Mouse (Mus musculus): Measurements from ENCODE around the gene 1700017B05Rik. TPM values are rescaled to one million over a fixed set of nuclear protein-coding genes. Genes with fewer than 3 reads are reported as not detected.

The 1700017B05Rik gene
- total RNA-seq, 2 experiments from 2014 or later, result 3.8 to 5.3 TPM

GRCm38 (mm10) chr9:57251139-57251538, 11.3 kb downstream of the 1700017B05Rik start:
- intact Hi-C loops (cut with DNase I), result no loop called here
- H3K27ac ChIP-seq, result no peak overlapping the region
- H3K4me3 ChIP-seq, result no peak overlapping the region
- peak; percentile 13 for DNase-seq
- TF ChIP-seq CTCF (IDR thresholded peaks at IDR 0.05), result no peak

GRCm38 (mm10) chr9:57250026-57250425, 12.4 kb downstream of the 1700017B05Rik start:
- no peak for DNase-seq

DNA sequence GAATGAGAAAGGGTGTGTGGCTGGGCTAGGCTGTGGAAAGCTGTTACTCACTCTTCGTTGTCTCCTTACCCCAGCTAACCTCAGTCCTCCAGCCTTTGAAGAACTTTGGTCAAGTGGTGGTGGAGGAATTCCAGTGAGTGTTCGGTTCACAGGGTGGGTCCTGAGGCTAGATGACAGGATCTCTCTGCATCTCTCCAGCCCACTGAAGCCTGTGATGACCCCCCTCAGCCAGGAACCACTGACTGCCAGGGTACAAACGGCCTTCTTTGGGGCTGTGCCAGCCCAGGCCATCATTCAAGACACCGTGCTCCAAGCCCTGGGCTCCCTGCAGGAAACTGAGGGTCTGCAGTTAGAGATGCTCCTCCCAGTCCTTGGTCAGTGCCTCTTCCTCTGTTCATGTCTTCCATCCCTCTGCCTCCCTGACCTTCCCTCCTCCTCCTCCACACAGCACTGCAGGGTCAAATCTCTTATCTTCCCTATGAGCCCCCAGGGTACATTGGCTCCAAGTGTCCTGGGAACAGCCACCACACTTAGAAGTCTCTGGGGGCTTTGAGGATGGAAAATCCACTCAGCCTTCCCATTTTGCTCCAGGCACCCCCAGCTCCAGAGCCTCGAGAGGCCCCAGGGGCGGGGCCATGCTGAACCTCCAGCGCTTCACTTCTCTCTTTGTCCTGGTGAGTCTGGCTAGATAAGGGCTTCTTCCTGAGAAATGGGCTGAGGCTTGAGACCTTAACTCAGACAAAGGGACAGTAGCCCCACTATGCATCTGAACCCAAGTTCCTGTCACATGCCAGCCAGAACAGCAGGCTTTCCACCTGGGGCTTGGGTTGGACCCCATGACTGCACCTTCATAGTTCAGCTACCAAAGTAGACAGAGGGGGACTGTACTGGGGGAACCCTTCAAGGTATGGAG, 14.1 kb downstream of the 1700017B05Rik start:
- no peak overlapping the region for H3K27ac ChIP-seq
- DNase-seq, result no peak
- H3K4me3 ChIP-seq, result no peak overlapping the region
- TF ChIP-seq CTCF (IDR thresholded peaks at IDR 0.05), result no peak
- intact Hi-C loops (cut with DNase I), result no loop called here

More at GRCm38 (mm10) chr9:57250026-57250425, 12.4 kb downstream of the 1700017B05Rik start:
- H3K27ac ChIP-seq, result no peak overlapping the region
- no peak overlapping the region for H3K4me3 ChIP-seq
- no peak for TF ChIP-seq CTCF (IDR thresholded peaks at IDR 0.05)
- intact Hi-C loops (cut with DNase I), result no loop called here

DNA sequence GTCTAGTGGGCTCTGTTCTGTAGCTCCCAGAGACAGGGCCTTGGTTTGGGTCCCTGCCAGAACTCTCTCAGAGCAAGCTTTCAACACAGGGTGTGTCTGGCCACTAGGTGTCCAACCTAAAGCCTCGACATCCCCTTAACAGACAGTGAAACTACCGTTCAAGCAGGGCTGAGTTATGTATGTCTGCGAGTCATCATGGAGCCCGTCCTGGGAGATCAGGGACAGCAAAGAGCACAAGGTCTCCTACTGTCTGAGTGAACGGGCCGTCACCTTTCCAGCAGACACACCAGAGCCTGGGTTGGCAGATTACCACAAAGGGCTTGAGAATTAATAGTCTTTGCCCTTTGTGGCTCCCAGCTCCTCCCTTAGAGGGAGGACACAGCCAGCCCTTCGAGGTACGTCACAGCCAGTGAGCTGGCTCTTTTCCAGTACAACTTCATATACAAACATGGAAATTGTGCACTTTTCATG, 15.2 kb downstream of the 1700017B05Rik start:
- no peak for DNase-seq
- intact Hi-C loops (cut with DNase I), result no loop called here

DNA sequence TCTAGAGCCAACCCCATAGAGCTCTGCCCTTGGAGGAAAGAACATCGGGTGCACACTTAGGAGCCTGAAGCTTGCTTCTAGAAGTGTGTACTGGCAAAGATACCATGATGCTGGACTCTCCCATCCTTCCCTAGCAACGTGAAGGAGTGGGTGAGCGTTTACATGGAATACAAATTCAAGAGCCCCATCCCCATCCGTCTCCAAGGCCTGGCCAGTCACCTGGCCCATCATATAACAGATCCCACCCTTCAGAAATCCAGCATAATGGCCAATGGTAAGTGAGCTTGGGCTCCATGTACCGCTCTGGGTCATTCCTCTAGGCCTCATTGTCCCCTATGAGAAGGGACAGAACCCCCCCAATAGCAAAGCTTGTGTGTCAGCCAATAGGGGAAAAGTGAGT, 15.9 kb downstream of the 1700017B05Rik start:
- DNase-seq, result no peak
- TF ChIP-seq CTCF (IDR thresholded peaks at IDR 0.05), result no peak
- intact Hi-C loops (cut with DNase I), result no loop called here

More for the DNA sequence above, 15.2 kb downstream of the 1700017B05Rik start:
- TF ChIP-seq CTCF (IDR thresholded peaks at IDR 0.05), result no peak
- Histone ChIP-seq H3K27ac (no peak overlapping the region), H3K4me3 (no peak overlapping the region)

GRCm38 (mm10) chr9:57244106-57244685, 18.2 kb downstream of the 1700017B05Rik start:
- Histone ChIP-seq H3K27ac (no peak overlapping the region), H3K4me3 (no peak overlapping the region)
- no peak for TF ChIP-seq CTCF (IDR thresholded peaks at IDR 0.05)
- intact Hi-C loops (cut with DNase I), result no loop called here
- DNase-seq, result no peak

More for the DNA sequence above, 15.9 kb downstream of the 1700017B05Rik start:
- H3K27ac ChIP-seq, result no peak overlapping the region
- no peak overlapping the region for H3K4me3 ChIP-seq

- TF ChIP-seq CTCF (IDR thresholded peaks at IDR 0.05), result no peak
- DNase-seq, result no peak
- Histone ChIP-seq H3K4me3 (no peak overlapping the region), H3K27ac (no peak overlapping the region)
- intact Hi-C loops (cut with DNase I), result no loop called here
Measured at GRCm38 (mm10) chr9:57242916-57243315, 19.5 kb downstream of the 1700017B05Rik start.

- intact Hi-C loops (cut with DNase I), result no loop called here
- TF ChIP-seq CTCF (IDR thresholded peaks at IDR 0.05), result no peak
- H3K27ac ChIP-seq, result no peak overlapping the region
- no peak for DNase-seq
- H3K4me3 ChIP-seq, result no peak overlapping the region
Measured at GRCm38 (mm10) chr9:57241111-57241510, 21.3 kb downstream of the 1700017B05Rik start.

DNA sequence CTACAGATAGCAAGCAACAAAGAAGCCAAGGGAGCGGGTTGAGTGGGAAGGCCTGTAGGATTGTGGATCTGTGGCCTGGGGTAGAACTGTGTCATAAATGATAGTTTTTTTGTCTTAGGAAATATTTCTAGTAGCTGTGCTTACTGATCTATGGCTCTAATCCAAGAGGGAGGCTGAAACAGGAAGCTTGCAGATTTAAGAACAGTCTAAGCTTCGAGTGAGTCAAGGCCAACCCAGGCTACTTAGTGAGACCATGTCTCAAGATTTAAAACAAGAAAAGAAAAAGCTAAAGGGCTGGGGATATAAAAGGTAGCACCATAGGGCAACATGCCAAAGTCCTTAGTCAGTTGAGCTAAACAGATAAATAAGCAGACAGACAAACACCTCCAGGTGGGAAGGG, 24.2 kb downstream of the 1700017B05Rik start:
- H3K4me3 ChIP-seq, result no peak overlapping the region
- intact Hi-C loops (cut with DNase I), result no loop called here
- no peak overlapping the region for H3K27ac ChIP-seq
- no peak for TF ChIP-seq CTCF (IDR thresholded peaks at IDR 0.05)
- DNase-seq, result no peak

DNA sequence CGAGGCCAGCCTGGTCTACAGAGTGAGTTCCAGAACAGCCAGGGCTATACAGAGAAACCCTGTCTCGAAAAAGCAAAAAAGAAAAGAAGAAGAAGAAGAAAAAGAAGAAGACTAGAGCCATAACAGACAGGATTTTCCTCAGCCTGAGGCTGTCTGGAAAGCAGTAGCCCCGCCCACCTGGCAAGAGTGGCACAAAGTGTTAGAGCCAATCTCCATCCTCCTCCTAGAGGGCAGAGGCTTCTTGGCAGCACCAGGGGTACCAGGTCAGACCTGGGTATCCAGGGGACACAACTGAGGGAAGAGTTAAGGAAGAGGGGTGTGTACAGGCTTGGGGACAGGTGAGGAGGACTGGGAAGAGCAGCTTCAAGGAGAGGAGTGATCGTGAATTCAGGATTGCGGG, 24.7 kb downstream of the 1700017B05Rik start:
- no peak for DNase-seq
- TF ChIP-seq CTCF (IDR thresholded peaks at IDR 0.05), result no peak
- Histone ChIP-seq H3K4me3 (no peak overlapping the region), H3K27ac (no peak overlapping the region)
- intact Hi-C loops (cut with DNase I), result no loop called here

DNA sequence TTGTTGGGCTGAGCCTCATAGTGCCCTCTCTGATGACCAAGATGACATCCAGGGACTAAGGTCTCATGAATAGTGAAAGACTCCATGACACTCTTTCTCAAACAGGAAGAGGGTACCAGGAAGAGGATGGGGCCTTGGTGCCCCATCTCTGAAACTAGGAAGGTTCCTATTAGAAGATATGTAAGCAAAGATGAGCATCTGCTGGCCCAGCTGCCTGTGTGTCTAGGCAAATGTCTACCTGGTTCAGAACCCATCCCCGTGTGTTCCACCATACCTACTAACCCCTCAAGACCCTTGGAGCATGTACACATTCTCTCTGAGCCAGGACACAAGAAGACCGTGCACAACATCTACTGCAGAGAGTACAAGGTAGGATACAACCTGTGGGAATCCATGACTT, 26.2 kb downstream of the 1700017B05Rik start, which contains the start of gene Trcg1:
TSS of gene Trcg1 (plus strand) at position 301 of the 400 bp plus-strand sequence.
- intact Hi-C loops (cut with DNase I), result no loop called here
- no peak within 1 kb of the TSS for H3K4me3 ChIP-seq
- DNase-seq, result no peak
- TF ChIP-seq CTCF (IDR thresholded peaks at IDR 0.05), result no peak
- no peak within 1 kb of the TSS for H3K27ac ChIP-seq

DNA sequence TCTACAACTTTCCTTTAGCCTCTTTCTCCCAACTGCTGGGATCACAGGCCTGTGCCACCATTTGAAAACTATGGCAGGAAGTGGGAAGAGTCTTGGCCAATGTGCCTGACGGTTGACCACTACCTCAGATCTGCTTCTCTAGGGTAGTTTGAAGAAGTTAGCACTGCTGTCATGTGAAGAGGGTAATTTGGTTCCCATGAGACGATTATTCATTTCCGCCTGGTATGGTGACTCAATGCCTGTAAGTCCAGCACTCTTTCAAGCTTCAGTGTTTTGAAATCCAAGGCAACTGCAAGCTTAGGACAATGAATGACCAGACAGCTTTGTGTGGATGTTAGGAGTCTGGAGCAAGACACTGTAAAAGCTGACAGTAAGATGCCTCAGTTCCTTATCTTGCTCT, 28.6 kb downstream of the 1700017B05Rik start:
- Histone ChIP-seq H3K4me3 (no peak overlapping the region), H3K27ac (no peak overlapping the region)
- intact Hi-C loops (cut with DNase I), result no loop called here
- DNase-seq, result no peak
- TF ChIP-seq CTCF (IDR thresholded peaks at IDR 0.05), result no peak

DNA sequence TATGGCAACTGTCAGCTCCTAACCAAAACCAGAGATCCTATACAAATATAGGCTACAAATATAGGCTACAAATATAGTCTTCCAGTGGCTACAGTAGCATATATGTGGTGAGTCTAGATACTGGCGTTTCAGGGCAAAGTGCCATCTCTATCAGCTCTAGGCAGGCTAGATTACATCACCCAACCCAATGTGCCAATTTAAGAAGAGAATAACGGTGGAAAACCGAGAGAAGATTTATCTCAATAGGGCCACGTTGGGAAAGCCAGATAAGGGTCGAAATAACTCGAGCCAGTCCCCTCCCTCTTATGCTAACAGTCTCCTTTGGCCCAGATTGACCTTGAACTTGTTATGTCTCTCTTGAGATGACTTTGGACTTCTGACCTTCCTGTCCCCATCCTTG, 29.3 kb downstream of the 1700017B05Rik start:
- no peak for DNase-seq
- TF ChIP-seq CTCF (IDR thresholded peaks at IDR 0.05), result no peak
- intact Hi-C loops (cut with DNase I), result no loop called here
- Histone ChIP-seq H3K27ac (no peak overlapping the region), H3K4me3 (no peak overlapping the region)
